Mouse (Mus musculus): ENCODE results near the gene Cyp2c66. TPM values are rescaled to one million over a fixed set of nuclear protein-coding genes. Genes with fewer than 3 reads are reported as not detected.

Cyp2c66 gene
- polyA plus RNA-seq (2012; rRNA removed) = not detected in 2 replicates

DNA sequence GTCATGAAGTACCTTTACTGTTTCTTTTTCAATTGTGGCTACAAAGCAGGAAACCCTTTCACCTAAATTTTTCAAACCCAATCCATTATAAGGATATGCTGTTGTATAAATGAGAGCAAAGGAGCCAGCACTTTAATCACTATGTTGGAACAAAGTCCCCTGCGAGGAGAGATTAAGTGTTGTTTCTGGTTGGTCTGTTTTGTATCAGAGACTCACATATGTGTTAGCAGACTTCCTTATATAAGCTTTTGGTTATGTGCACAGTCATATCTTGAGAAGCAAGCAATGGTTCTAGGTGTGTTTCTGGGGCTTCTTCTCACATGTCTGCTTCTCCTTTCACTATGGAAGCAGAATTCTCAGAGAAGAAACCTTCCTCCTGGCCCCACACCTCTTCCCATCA, at the start of gene Cyp2c66:
Gene Cyp2c66, plus strand, starts transcription at position 255 of the 400 bp plus-strand sequence.

Other genes starting within 250 kb of the Cyp2c66 start
- 5.9 and 7.3 TPM in 2 replicates for gene Hells, start 183.0 kb upstream of the Cyp2c66 start, polyA plus RNA-seq (2012; rRNA removed)
- gene Cyp2c55, start 106.9 kb upstream of the Cyp2c66 start, polyA plus RNA-seq (2012; rRNA removed) = 0.05 and 0.20 TPM in 2 replicates
- 0.06 and 0.11 TPM in 2 replicates for gene Cyp2c65, start 52.9 kb upstream of the Cyp2c66 start, polyA plus RNA-seq (2012; rRNA removed)
- gene Cyp2c29, start 155.5 kb downstream of the Cyp2c66 start, polyA plus RNA-seq (2012; rRNA removed) = not detected in 2 replicates

All from central nervous system, embryonic 18 days (tissue).